Mouse (Mus musculus): ENCODE measurements at regions not wholly inside any gene's neighbourhood (a gene's known extent, or its start where the extent isn't known, plus 50 kb on each side); places are given as distances from the start of the nearest gene placed in this dataset.
A peak's percentile ranks its signal among the peaks of the same experiment; 100 is the strongest.

- no peaks in the 10 kb centered on the region for H3K9me3 ChIP-seq (ENCODE audit: low read length)
- 56% methylated on average over 2 of the region's 2 CpGs for WGBS (ENCODE audit: insufficient replicate concordance)
- no peak for TF ChIP-seq EP300 (IDR thresholded peaks at IDR 0.05; ENCODE audit: low read depth)
- TF ChIP-seq CTCF (IDR thresholded peaks at IDR 0.05; ENCODE audit: low read depth), result no peak
- no peaks in the 10 kb centered on the region for H3K36me3 ChIP-seq (replicated peaks; ENCODE audit: insufficient read depth, low read length)
- no peak overlapping the region for H3K27ac ChIP-seq (ENCODE audit: low read depth)
- H3K4me2 ChIP-seq (ENCODE audit: low read depth, low read length), result no peak overlapping the region
- ATAC-seq, result no peak
- H3K4me1 ChIP-seq (ENCODE audit: insufficient read depth), result no peaks in the 10 kb centered on the region
- no peak overlapping the region for H3K9ac ChIP-seq (replicated peaks)
- DNase-seq, result no peak
- no peak overlapping the region for H3K4me3 ChIP-seq (ENCODE audit: low read depth, low read length)
- H3K27me3 ChIP-seq (ENCODE audit: insufficient read depth, low read length), result no peaks in the 10 kb centered on the region
Observed at GRCm38 (mm10) chr9:84830639-84831038, 481.9 kb upstream of the Gm11114 start.

- H3K9me3 ChIP-seq (ENCODE audit: low read length), result no peaks in the 10 kb centered on the region
- TF ChIP-seq EP300 (IDR thresholded peaks at IDR 0.05; ENCODE audit: low read depth), result no peak
- no peak for TF ChIP-seq CTCF (IDR thresholded peaks at IDR 0.05; ENCODE audit: low read depth)
- ATAC-seq, result no peak
- H3K4me2 ChIP-seq (ENCODE audit: low read depth, low read length), result no peak overlapping the region
- H3K9ac ChIP-seq (replicated peaks), result no peak overlapping the region
- H3K4me1 ChIP-seq (ENCODE audit: insufficient read depth), result no peaks in the 10 kb centered on the region
- H3K4me3 ChIP-seq (ENCODE audit: low read depth, low read length), result no peak overlapping the region
- no peaks in the 10 kb centered on the region for H3K27me3 ChIP-seq (ENCODE audit: insufficient read depth, low read length)
- WGBS (ENCODE audit: insufficient replicate concordance), result 83% methylated on average over 1 of the region's 1 CpGs
- DNase-seq, result no peak
- no peak overlapping the region for H3K27ac ChIP-seq (ENCODE audit: low read depth)
- no peaks in the 10 kb centered on the region for H3K36me3 ChIP-seq (replicated peaks; ENCODE audit: insufficient read depth, low read length)
Observed at GRCm38 (mm10) chr9:84837498-84837897, 475.1 kb upstream of the Gm11114 start.

- Histone ChIP-seq H3K27me3 (ENCODE audit: insufficient read depth, low read length) (no peaks in the 10 kb centered on the region), H3K36me3 (replicated peaks; ENCODE audit: insufficient read depth, low read length) (no peaks in the 10 kb centered on the region), H3K27ac (ENCODE audit: low read depth) (no peak overlapping the region), H3K4me3 (ENCODE audit: low read depth, low read length) (no peak overlapping the region), H3K4me2 (ENCODE audit: low read depth, low read length) (no peak overlapping the region), H3K9ac (replicated peaks) (no peak overlapping the region), H3K4me1 (ENCODE audit: insufficient read depth) (no peaks in the 10 kb centered on the region), H3K9me3 (ENCODE audit: low read length) (no peaks in the 10 kb centered on the region)
- ATAC-seq, result no peak
- TF ChIP-seq CTCF (IDR thresholded peaks at IDR 0.05; ENCODE audit: low read depth), result no peak
- no peak for TF ChIP-seq EP300 (IDR thresholded peaks at IDR 0.05; ENCODE audit: low read depth)
- no peak for DNase-seq
Observed at GRCm38 (mm10) chr9:84844021-84844420, 468.6 kb upstream of the Gm11114 start.

- 64% methylated on average over 6 of the region's 6 CpGs for WGBS (ENCODE audit: insufficient replicate concordance)
- Histone ChIP-seq H3K4me1 (ENCODE audit: insufficient read depth) (no peaks in the 10 kb centered on the region), H3K4me3 (ENCODE audit: low read depth, low read length) (no peak overlapping the region), H3K9me3 (ENCODE audit: low read length) (no peaks in the 10 kb centered on the region), H3K36me3 (replicated peaks; ENCODE audit: insufficient read depth, low read length) (no peaks in the 10 kb centered on the region), H3K27me3 (ENCODE audit: insufficient read depth, low read length) (no peaks in the 10 kb centered on the region), H3K27ac (ENCODE audit: low read depth) (no peak overlapping the region), H3K4me2 (ENCODE audit: low read depth, low read length) (peak overlapping the region; percentile 32; the same call in 1 of the 2 replicates), H3K9ac (replicated peaks) (no peak overlapping the region)
- DNase-seq (no peak), ATAC-seq (no peak)
- TF ChIP-seq EP300 (IDR thresholded peaks at IDR 0.05; ENCODE audit: low read depth) (no peak), CTCF (IDR thresholded peaks at IDR 0.05; ENCODE audit: low read depth) (no peak)
Observed at GRCm38 (mm10) chr9:84861600-84861999, 451.0 kb upstream of the Gm11114 start.

- 76% methylated on average over 5 of the region's 5 CpGs for WGBS (ENCODE audit: insufficient replicate concordance)
- no peak overlapping the region for H3K27ac ChIP-seq (ENCODE audit: low read depth)
- H3K36me3 ChIP-seq (replicated peaks; ENCODE audit: insufficient read depth, low read length), result no peaks in the 10 kb centered on the region
- DNase-seq (no peak), ATAC-seq (no peak)
- no peak overlapping the region for H3K4me3 ChIP-seq (ENCODE audit: low read depth, low read length)
- no peaks in the 10 kb centered on the region for H3K9me3 ChIP-seq (ENCODE audit: low read length)
- H3K4me2 ChIP-seq (ENCODE audit: low read depth, low read length), result no peak overlapping the region
- no peaks in the 10 kb centered on the region for H3K27me3 ChIP-seq (ENCODE audit: insufficient read depth, low read length)
- TF ChIP-seq CTCF (IDR thresholded peaks at IDR 0.05; ENCODE audit: low read depth), result no peak
- no peak for TF ChIP-seq EP300 (IDR thresholded peaks at IDR 0.05; ENCODE audit: low read depth)
- no peak overlapping the region for H3K9ac ChIP-seq (replicated peaks)
- H3K4me1 ChIP-seq (ENCODE audit: insufficient read depth), result no peaks in the 10 kb centered on the region
Observed at GRCm38 (mm10) chr9:84863431-84863830, 449.1 kb upstream of the Gm11114 start.

GRCm38 (mm10) chr9:84894148-84894547 lies 418.4 kb upstream of the Gm11114 start:
- H3K9ac ChIP-seq (replicated peaks), result no peak overlapping the region
- DNase-seq (no peak), ATAC-seq (no peak)
- WGBS (ENCODE audit: insufficient replicate concordance), result 62% methylated on average over 2 of the region's 2 CpGs
- H3K36me3 ChIP-seq (replicated peaks; ENCODE audit: insufficient read depth, low read length), result no peaks in the 10 kb centered on the region
- TF ChIP-seq EP300 (IDR thresholded peaks at IDR 0.05; ENCODE audit: low read depth) (no peak), CTCF (IDR thresholded peaks at IDR 0.05; ENCODE audit: low read depth) (no peak)
- no peaks in the 10 kb centered on the region for H3K9me3 ChIP-seq (ENCODE audit: low read length)
- H3K4me3 ChIP-seq (ENCODE audit: low read depth, low read length), result no peak overlapping the region
- H3K4me1 ChIP-seq (ENCODE audit: insufficient read depth), result no peaks in the 10 kb centered on the region
- H3K27me3 ChIP-seq (ENCODE audit: insufficient read depth, low read length), result no peaks in the 10 kb centered on the region
- no peak overlapping the region for H3K4me2 ChIP-seq (ENCODE audit: low read depth, low read length)
- H3K27ac ChIP-seq (ENCODE audit: low read depth), result no peak overlapping the region

GRCm38 (mm10) chr9:84896073-84896472 lies 416.5 kb upstream of the Gm11114 start:
- WGBS (ENCODE audit: insufficient replicate concordance), result 51% methylated on average over 2 of the region's 2 CpGs
- ATAC-seq, result no peak
- no peak for DNase-seq

More at GRCm38 (mm10) chr9:84896073-84896472, 416.5 kb upstream of the Gm11114 start:
- Histone ChIP-seq H3K9me3 (ENCODE audit: low read length) (no peaks in the 10 kb centered on the region), H3K36me3 (replicated peaks; ENCODE audit: insufficient read depth, low read length) (no peaks in the 10 kb centered on the region), H3K27ac (ENCODE audit: low read depth) (no peak overlapping the region), H3K4me1 (ENCODE audit: insufficient read depth) (no peaks in the 10 kb centered on the region), H3K4me2 (ENCODE audit: low read depth, low read length) (no peak overlapping the region), H3K4me3 (ENCODE audit: low read depth, low read length) (no peak overlapping the region), H3K9ac (replicated peaks) (no peak overlapping the region), H3K27me3 (ENCODE audit: insufficient read depth, low read length) (no peaks in the 10 kb centered on the region)
- TF ChIP-seq CTCF (IDR thresholded peaks at IDR 0.05; ENCODE audit: low read depth) (no peak), EP300 (IDR thresholded peaks at IDR 0.05; ENCODE audit: low read depth) (no peak)

All from liver, postnatal 0 days (tissue).